Mouse (Mus musculus): ENCODE results near the gene Cntnap1.
"Not testable (repeated sequence)": the region's sequence is repeated elsewhere in the genome, so short reads cannot be mapped to it uniquely, and the experiment has no call there.

The Cntnap1 gene

DNA sequence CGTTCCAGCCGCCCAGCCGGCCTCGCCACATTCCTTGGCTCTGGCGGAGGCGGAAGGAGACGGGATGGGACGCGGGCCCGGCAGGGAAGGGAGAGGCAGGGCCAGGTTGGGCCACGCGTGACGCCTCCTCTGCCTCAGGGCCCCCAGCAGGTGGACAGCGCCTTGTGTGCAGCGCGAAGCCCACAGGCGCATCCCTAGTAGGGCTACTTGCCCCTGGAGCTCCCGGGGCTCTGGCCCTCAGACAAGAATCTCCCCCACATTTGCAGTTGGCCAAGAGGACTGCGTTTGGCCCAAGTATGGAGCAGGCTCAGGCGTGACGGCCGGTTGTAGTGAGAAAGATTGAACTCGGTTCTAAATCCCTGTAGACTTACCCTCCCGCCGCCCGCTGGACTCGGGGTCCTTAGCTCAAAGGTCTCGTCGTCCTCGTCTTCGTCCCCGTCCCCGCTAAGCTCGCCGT lies at the start of gene Cntnap1:
Cntnap1 (plus strand) TSS at position 170 of the 457 bp plus-strand sequence.
- no peak for DNase-seq (ENCODE audit: low read depth)

DNA sequence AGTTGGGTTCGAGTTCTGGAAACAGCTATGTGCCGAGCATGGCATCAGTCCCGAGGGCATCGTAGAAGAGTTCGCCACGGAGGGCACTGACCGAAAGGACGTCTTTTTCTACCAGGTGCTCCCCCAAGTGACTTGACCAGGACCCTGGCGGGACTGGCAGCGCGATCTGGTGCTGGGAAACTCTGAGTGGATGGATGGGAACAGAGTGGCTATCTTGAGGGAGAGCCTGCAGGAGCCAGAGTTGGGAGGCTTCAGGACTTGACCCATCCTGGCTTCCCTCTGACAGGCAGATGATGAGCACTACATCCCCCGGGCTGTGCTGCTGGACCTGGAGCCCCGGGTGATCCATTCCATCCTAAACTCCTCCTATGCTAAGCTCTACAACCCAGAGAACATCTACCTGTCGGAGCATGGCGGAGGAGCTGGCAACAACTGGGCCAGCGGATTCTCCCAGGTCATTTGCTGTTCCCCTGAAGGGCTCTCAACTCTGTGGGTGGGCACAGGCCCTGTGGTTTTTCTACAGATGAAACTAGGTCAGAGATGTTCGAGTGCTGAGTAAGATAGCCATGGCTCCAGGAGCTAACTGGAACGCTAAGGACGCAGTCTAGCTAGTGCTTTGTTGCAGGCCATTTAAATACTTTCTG lies 49.7 kb upstream of the Cntnap1 start:
- no peak for DNase-seq (ENCODE audit: low read depth)

DNA sequence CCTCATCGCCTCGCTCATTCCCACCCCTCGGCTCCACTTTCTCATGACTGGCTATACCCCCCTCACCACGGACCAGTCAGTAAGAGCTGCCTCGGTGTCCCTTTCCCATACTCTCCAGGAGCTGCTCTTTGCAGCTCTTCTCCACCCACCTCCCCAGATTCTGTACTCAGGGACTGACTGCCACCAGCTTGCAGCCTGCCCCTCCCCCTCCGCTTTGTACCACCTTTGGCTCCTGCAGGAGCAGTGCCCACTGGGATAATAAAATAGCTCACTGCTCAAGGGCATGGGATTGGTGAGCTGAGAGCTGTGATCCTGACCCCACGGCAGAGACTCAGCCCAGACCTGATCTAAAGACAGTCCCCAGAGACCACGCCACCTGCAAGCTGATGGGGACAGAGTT lies 45.8 kb upstream of the Cntnap1 start:
- not testable (repeated sequence) for DNase-seq (ENCODE audit: low read depth)

DNA sequence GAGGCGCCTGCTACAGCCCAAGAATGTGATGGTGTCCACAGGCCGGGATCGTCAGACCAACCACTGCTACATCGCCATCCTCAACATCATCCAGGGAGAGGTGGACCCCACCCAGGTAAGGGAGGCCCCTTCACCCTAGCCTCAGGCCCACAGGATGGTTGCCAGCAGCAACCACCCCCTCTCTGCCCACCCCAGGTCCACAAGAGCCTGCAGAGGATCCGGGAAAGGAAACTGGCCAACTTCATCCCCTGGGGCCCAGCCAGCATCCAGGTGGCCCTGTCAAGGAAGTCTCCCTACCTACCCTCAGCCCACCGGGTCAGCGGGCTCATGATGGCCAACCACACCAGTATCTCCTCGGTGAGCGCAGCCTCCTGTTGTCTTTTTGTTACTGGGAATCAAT lies 45.3 kb upstream of the Cntnap1 start:
- not testable (repeated sequence) for DNase-seq (ENCODE audit: low read depth)

DNA sequence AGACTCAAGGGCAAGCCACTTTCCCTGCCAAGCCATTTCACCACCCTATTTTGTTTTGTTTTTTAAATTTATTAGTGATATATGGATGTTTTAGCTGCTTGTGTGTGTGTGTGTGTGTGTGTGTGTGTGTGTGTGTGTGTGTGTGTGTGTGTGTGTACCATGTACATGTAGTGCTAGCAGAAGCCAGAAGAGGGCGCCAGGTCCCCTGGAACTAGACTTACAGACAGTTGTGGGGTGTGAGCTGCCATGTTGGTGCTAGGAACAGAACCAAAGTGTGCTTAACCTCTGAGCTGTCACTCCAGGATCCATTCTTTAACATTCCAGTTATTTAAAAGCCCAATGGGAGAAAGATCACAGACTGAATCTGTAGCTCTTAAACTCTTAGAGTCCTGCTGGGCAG lies 43.2 kb upstream of the Cntnap1 start:
- DNase-seq (ENCODE audit: low read depth) = peak; percentile 42

DNA sequence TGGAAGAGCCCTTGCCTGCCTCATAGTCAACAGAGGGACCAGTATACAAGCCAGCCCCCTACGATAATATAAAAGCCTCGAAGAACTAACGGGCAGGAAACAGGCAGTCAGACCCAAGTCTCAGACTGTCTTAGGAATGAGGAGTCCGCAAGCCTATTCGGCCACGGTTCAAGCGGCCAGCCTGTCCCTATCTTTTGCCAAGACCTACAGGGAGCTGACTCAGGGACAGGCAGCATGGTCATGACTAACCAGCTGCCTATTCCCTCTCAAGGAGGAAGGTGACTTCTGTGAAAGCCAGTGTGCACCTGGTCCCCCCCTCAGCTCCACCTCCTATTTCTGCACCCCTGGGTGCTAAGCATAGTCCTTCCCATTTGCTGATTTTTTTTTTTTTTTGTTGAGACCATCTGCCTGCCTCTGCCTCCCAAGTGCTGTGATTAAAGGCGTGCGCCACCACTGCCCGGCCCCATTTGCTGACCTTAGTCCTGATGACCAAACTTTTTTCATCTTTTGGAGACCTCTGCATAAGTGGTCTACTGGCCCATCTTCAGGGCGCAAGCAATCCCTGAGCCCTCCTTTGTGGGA lies 41.2 kb upstream of the Cntnap1 start:
- no peak for DNase-seq (ENCODE audit: low read depth)

DNA sequence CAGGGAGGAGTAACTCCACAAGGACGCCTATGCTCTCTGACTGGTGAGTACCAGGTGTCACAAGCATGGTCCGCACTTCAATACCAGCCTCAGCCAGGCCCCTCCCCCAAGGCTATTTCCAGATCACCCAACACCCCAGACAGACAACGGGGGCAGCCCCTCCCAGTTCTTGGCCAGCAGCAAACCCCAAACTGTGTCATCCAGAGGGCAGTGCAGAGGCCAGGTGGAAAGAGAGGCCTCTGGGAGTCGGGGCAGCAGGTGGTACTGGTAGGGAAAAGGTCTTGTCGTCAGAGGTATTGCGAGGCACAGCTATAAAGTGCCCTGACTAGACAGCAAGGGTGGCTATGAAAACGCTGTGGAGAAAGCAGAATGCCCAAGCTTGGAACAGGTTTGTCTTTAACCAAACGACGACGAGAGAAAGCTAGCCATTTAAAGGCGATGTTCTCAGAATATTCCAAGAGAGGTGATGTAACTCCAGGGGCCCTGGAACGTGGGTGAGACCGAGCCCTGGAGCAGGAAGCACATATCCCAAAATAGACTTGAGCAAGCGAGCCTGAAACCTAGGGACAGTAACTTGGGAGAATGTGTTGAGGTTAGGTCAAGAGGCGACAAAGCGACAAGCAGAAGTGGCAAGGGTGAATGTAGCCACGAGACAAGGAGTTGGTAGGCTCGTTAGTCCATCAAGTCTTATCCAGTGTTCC lies 40.1 kb upstream of the Cntnap1 start:
- DNase-seq (ENCODE audit: low read depth) = no peak

DNA sequence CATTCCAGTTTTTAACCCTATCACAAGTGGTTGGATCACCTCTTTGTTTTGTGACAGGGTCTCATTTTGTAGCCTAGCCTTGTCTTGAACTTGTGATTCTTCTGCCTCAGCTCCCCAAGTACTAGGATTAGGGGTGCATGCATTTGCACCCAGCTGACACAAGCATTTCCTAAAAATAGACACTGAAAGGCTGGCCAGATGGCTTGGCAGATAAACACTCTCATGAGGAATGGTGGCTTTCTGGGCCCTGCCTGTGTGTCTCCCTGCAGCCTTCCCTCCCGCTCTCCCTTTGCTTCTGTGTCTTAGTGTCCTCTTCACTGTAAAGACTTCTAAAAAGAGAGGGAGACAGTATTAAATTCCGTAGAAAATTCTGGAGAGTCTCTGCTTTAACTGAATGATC lies 39.1 kb upstream of the Cntnap1 start:
- no peak for DNase-seq (ENCODE audit: low read depth)

DNA sequence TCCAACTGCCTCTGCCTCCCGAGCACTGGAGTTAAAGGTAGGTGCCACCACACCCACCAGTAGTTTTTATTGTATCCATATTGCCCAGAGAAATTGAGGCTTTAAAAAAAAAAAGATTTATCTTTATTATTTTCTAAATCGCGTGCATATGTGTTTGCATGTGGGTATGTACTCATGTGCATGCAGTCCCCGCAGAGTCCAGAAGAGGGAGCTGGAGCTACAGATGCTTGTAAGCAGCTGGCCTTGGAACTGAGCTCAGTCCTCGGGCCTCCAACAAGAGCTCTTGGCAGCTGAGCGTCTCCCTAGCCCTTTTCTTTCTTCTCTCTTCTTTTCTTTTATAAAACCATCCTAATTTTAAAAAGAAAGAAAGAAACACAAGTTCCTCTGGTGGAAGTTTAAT lies 38.6 kb upstream of the Cntnap1 start:
- peak; percentile 72 for DNase-seq (ENCODE audit: low read depth)

DNA sequence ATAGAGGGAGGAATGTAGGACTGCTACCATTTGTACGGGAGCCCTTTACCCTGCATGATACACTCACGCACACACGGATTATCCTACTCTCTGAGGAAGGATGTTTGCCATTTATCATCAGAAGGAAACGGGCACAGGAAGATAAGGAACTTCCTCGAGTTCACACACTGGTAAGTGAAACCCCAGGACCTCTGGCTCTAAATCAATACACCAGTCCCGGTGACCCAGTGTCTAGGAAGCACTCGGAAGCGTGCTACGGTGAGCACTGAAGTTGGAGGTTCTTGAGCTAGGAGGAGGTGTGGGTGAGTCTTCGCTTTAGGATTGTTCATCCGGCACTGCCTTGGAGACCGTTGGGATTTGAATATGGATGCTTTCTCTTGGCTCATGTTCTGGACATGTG lies 37.3 kb upstream of the Cntnap1 start:
- DNase-seq (ENCODE audit: low read depth) = no peak

DNA sequence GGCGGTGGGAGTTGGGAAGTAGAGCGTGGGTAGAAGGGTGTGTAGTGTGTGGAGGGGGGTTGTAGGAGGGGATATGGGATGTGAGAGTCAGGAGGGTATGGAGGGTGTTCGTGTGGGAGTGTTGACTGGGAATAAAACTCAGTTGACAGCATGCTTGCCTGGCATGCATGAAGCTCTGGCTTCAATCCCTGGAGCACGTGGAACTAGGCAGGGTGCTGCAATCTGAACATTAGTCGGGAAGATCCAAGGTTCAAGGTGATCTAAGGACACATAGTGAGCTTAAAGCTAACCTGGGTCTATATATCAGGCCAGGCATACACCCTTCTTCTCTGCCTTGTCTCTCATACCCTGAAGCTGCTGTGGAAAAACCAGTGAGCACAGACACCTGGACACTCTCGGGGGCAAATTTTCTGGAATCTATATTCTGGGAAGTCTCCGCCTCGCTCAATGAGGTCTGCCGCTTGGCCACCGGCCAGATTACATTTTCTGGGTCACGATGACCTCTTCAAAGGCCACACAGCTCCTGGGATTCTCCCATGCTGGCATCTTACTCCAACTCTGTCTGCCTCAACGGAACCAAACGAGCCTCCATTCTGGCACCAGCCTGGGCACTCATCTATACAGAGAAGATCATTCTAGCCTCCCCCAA lies 36.0 kb upstream of the Cntnap1 start:
- DNase-seq (ENCODE audit: low read depth) = no peak

DNA sequence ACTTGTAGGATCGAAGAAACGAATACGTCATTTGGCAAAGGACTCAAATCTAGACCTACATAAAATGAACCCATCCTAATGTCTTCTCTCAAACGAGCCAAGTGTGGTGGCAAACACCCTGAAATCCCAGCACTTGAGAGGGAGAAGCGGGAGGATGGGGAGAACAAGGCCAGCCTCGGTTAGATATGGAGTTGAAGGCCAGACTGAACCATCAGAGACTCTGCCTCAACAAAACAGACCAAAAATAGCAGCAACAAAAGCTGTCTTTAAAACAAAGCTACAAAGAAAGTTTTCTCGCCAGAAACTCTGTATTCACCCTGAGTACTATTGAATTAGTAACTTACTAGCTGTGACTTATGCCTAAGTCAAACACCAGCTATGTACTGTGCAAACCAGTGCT lies 33.3 kb upstream of the Cntnap1 start:
- DNase-seq (ENCODE audit: low read depth) = no peak

DNA sequence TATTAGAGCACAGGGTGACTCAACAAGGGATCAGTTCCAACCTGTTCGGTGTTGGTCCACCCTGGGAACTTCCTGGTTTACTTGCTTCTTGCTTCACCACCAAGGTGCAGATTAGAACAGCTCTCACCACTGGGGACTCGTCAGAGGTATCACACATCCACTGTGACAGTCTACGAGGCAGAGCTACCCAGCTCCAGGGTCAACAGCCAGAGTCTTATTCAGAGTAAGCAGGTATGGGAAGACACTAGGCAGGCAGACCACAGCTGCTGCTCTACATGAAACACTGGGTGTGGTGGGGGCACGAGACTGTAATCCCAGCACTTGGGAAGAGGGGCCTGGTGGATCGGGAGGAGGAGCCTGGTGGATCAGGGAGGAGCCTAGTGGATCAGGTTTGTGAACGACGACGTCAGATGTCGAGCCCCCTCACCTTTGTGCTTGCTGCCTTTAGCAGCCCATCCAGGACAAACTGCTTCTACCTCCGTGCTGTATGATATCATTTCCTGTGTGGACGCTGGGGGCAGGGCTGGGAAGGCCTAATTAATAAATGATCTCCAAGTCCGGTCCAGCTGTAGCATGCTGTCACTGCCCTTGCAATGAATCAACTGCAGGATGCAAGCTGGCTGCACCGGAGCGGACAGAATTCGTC lies 31.7 kb upstream of the Cntnap1 start:
- DNase-seq (ENCODE audit: low read depth) = no peak

DNA sequence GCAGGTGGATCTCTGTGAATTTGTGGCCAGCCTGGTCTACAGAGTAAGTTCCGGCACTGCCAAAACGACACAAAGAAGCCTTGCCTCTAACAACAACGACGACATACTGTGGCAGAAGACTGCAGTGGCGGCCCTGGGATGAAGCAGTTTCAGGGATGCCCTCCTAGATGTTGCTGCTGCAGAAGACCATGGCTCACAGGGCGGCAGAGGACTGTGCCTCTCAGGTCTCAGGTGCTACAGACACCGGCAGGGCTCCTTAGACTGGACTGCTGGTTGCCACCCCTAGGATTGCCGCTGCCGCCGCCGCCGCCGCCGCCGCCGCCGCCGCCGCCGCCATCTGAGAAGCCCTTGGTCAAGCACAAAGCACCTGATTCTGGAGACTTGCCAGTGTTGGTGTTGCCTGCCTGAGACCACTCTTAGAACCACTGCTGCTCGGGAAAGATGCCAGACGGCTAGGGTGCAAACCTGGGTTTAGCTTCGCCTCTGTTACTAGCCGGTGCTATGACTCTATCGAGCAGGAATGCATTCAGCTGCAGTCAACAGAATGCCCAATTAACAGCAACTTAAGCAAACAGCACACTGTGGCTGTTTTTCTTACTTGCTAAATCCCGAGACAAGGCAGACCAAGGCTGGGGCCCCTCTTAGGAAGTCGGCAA lies 30.0 kb upstream of the Cntnap1 start:
- DNase-seq (ENCODE audit: low read depth) = peak; percentile 27

DNA sequence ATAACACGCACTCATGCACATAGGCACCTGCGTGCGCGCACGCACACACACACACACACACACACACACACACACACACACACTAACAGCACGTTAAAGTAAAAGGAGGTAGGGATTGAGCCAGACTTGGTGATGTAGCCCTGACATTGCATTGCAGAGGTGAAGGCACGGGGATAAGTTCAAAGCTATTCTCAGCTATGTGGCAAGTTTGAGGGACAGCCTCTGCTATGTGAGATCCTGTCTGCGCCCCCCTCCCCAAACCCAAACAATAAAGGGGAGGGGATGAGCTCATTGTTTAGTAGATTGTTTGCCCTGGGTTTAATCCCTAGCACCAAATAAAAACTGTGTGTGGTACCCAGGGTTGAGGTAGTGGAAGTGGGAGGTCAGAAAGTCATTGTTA lies 29.2 kb upstream of the Cntnap1 start:
- no peak for DNase-seq (ENCODE audit: low read depth)

DNA sequence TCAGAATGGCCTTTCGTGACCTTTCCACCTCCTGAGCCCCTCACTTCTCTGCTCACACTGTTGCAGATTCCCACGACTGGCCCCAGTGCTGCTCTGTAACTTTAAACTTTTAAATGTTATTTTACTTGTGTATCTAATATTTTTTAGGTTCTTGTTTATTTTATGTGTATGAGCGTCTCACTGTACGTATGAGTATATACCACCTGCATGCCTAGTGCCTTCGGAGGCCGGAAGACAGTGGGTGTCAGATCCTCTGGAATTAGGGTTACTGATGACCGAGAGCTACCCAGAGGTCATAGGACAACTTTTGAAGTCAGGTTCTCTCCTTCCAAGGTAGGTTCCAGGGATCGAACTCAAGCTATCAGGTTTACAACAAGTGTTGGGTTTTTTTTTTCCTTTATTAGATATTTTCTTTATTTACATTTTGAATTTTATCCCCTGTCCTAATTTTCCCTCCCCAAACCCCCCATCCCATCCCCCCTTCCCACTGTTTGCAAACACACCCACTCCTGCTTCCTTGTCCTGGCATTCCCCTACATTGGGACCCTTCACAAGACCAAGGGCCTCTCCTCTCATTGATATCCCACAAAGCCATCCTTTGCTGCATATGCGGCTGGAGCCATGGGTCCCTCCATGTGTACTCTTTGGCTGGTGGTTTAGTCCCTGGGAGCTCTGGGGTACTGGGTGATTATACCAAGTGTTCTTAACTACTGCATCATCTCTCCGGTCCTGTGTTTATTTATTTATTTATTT lies 27.9 kb upstream of the Cntnap1 start:
- no peak for DNase-seq (ENCODE audit: low read depth)

DNA sequence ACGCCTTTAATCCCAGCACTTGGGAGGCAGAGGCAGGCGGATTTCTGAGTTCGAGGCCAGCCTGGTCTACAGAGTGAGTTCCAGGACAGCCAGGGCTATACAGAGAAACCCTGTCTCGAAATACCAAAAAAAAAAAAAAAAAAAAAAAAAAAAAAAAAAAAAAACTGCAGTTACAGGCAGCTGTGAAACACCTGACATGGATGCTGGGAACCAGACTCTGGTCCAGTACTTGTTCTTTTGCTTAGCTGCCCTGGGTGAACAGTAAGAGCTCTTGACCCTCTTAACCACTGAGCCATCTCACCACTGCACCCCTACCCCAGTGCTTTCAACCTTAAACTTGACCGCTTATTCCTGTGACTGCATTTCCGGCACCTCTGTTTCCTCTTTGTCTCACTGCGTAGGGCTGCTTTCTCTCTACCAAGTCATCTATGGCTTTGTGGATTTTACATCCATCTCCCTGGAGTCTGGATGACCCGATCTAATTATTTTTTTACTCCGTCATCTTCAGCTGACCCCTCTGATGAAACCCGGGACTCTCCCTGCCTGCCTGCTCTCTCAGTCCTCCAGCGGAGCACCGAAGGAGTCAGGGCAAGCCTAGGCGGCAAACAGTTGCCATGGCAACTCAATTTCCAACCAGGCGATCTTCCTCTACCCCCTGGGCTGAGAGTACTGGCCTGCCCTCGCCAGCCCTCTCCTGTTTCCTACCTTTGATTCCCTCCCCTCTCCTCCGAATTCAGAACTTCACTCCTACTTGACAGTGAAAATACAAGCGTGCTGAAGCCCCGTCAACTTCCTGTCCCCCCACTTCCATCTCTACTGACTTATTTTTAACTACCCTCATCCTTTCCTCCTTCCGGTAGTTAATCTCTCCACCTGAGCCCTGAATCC lies 26.7 kb upstream of the Cntnap1 start:
- peak; percentile 81 for DNase-seq (ENCODE audit: low read depth)

DNA sequence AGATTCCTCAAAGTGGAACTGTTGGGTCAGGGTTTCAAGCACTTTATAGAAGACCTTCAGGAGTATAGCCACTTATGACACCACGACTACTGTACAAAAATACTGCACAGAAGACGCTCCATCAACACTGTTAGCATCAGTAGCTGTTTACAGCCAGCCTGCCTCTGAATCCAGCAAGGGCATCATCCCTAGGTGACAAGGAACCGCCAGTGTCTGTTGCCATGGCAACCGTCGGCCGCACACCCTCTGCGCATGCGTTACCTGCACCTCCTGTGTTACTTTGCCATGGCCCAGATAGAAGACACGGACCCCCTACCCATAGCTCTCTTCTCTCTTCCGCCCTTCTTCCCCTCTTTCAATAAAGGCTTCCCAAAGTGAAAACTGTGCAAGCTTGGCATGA lies 23.9 kb upstream of the Cntnap1 start:
- DNase-seq (ENCODE audit: low read depth) = no peak

DNA sequence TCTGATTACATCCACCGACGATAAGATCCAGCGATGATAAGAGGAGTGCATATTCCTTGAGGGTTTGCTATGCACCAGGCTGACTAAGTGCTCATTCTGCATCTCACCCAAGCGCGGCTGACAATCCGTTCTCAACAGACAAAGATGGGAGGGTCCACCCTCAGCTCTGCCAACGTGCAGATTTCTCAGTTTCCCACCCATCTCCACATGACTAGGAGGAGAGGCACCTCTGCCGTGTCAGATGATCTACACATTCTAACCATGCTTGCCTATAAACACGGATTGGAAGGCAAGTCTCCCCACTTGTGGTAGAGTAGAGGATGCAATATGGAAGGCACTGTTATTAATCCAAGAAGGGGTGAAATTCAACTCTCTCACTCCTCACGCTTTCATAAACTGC lies 21.6 kb upstream of the Cntnap1 start:
- DNase-seq (ENCODE audit: low read depth) = no peak

All from induced T-regulatory cell, adult 2 months (primary cell).